In genomic region chr7:123084708-123085107, GRCm38 (mm10) we compare ENCODE assay signal across 9 mouse cellular contexts. TPM values are rescaled to one million over a fixed set of nuclear protein-coding genes. Genes with fewer than 3 reads are reported as not detected.
DNase-seq lines count a peak whose midpoint lies in the region; ATAC-seq and TF ChIP-seq lines count a peak whose summit lies in the region.
"Had no signal": no experiment of that assay in that cellular context is flagged by ENCODE, and none has a peak within 500 bp of the region (broad histone marks: within the 10 kb centered on the region; RNA-seq: fewer than 3 reads in every experiment).

No protein-coding gene starts in this region.

- peak overlapping the region; percentile 37 for H3K4me2 ChIP-seq in midbrain, postnatal 0 days (ENCODE audit: low read depth, low read length, poor library complexity, severe bottlenecking)
- H3K4me2 ChIP-seq: liver, embryonic 13.5 days had no signal

- WGBS in hindbrain, embryonic 10.5 days, result 24% methylated on average over 13 of the region's 13 CpGs
- 13% methylated on average over 13 of the region's 13 CpGs for WGBS in midbrain, postnatal 0 days

- peak overlapping the region; percentile 46; the same call in 1 of the 2 replicates for H3K9ac ChIP-seq in midbrain, postnatal 0 days (replicated peaks; ENCODE audit: low read length, poor library complexity, severe bottlenecking)
- H3K9ac ChIP-seq: liver, embryonic 13.5 days had no signal

- no peaks in the 10 kb centered on the region for H3K9me3 ChIP-seq in hindbrain, embryonic 10.5 days
- H3K9me3 ChIP-seq in midbrain, postnatal 0 days (ENCODE audit: low read length), result no peaks in the 10 kb centered on the region
- H3K9me3 ChIP-seq: liver, embryonic 13.5 days had no signal

- DNase-seq in left cerebral cortex, adult 18-20 months (ENCODE audit: low spot score in 2 of 2), result peak; percentile 30 to 36
- DNase-seq in left cerebral cortex, adult 11 months (ENCODE audit: low spot score), result no peak
- peak; percentile 55 for DNase-seq in embryo, embryonic 10.5 days (ENCODE audit: low spot score)
- DNase-seq in hindbrain, embryonic 10.5 days (ENCODE audit: low spot score), result peak; percentile 13
- DNase-seq in left cerebral cortex, adult 2 months (ENCODE audit: extremely low spot score in 1 of 2, low spot score in 2 of 2), result peak; percentile 20 to 30
- DNase-seq in midbrain, postnatal 0 days (ENCODE audit: low spot score), result peak; percentile 74
- DNase-seq in urinary bladder, postnatal 25 days (ENCODE audit: low spot score), result no peak
- DNase-seq: liver, embryonic 13.5 days had no signal

- no peak for TF ChIP-seq CTCF in left cerebral cortex, adult 2 months (IDR thresholded peaks at IDR 0.05)
- no peak for TF ChIP-seq CTCF in midbrain, postnatal 0 days (IDR thresholded peaks at IDR 0.05)

- no peaks in the 10 kb centered on the region for H3K36me3 ChIP-seq in hindbrain, embryonic 10.5 days
- no peaks in the 10 kb centered on the region for H3K36me3 ChIP-seq in midbrain, postnatal 0 days (ENCODE audit: insufficient read depth, low read length)
- H3K36me3 ChIP-seq: liver, embryonic 13.5 days had no signal

- H3K27me3 ChIP-seq in hindbrain, embryonic 10.5 days (ENCODE audit: insufficient read depth, poor library complexity, severe bottlenecking), result no peaks in the 10 kb centered on the region
- no peaks in the 10 kb centered on the region for H3K27me3 ChIP-seq in midbrain, postnatal 0 days (ENCODE audit: insufficient read depth, low read length)
- H3K27me3 ChIP-seq: liver, embryonic 13.5 days had no signal

- H3K4me1 ChIP-seq in hindbrain, embryonic 10.5 days (replicated peaks), result peaks cover 27% of the 10 kb centered on the region
- peaks cover 20% of the 10 kb centered on the region for H3K4me1 ChIP-seq in midbrain, postnatal 0 days (ENCODE audit: insufficient read depth, low read length)

- intact Hi-C loops in left cerebral cortex, adult 2 months (cut with DNase I), result loop anchor here (1.0 to 5.0 kb wide), 2 partner anchors 40 to 52 kb away; no protein-coding TSS in a partner anchor

- peak; percentile 55 for ATAC-seq in midbrain, postnatal 0 days (ENCODE audit: low FRiP score)
- ATAC-seq in erythroid progenitor cell, adult 5-6 weeks (replicated peaks; ENCODE audit: low FRiP score, poor library complexity, severe bottlenecking), result no peak

- peak overlapping the region; percentile 46 for H3K27ac ChIP-seq in hindbrain, embryonic 10.5 days
- peak overlapping the region; percentile 85 for H3K27ac ChIP-seq in left cerebral cortex, adult 2 months
- peak overlapping the region; percentile 90 for H3K27ac ChIP-seq in midbrain, postnatal 0 days (ENCODE audit: low read depth, low read length)
- H3K27ac ChIP-seq: liver, embryonic 13.5 days had no signal

- peak overlapping the region; percentile 38 for H3K4me3 ChIP-seq in hindbrain, embryonic 10.5 days
- H3K4me3 ChIP-seq in left cerebral cortex, adult 2 months, result peak overlapping the region; percentile 27
- 0 out of 2 replicates have a peak overlapping the region, but pooled peaks have one; percentile 2 for H3K4me3 ChIP-seq in midbrain, postnatal 0 days (ENCODE audit: low read depth, low read length)
- H3K4me3 ChIP-seq: liver, embryonic 13.5 days had no signal

RNA-seq across cellular contexts. Expression of gene Tnrc6a, which starts 39.0 kb away (rescaled TPM):
- total RNA-seq in left cerebral cortex, adult 18-20 months (2021), result 10 to 100 TPM; 51.5 to 52.9 TPM
- polyA plus RNA-seq in hindbrain, embryonic 10.5 days (2016; fragmentation: Nextera tagmentation; extraction: Ambion mirVana), result 51.5 and 58.1 TPM in 2 replicates
- 10 to 100 TPM; 59.6 to 62.4 TPM for total RNA-seq in left cerebral cortex, adult 2 months (2021)
- 53.2 and 70.6 TPM in 2 replicates for total RNA-seq in midbrain, postnatal 0 days (2014; rRNA removed)
- polyA plus RNA-seq in midbrain, postnatal 0 days (2015; fragmentation: Nextera tagmentation; extraction: Ambion mirVana), result 53.4 and 73.9 TPM in 2 replicates
- 35.2 and 38.6 TPM in 2 replicates for total RNA-seq in erythroid progenitor cell, adult 5-6 weeks (2015; ENCODE audit: low replicate concordance)
- 41.8 and 57.6 TPM in 2 replicates for total RNA-seq in erythroid progenitor cell, adult 5-6 weeks (2017; ENCODE audit: low replicate concordance)

Comparison
In these comparisons a context has a peak if more than half of its experiments do, and no peak if none do; other contexts are left out.
1. DNase-seq: peak in left cerebral cortex, adult 18-20 months (2 of 2), embryo, embryonic 10.5 days (single experiment), hindbrain, embryonic 10.5 days (single experiment), left cerebral cortex, adult 2 months (2 of 2) and midbrain, postnatal 0 days (single experiment); none in left cerebral cortex, adult 11 months (single experiment) and urinary bladder, postnatal 25 days (single experiment).
2. Peak in every context shown above with its lines, with median percentiles within 50 percentile points of each other: H3K27ac ChIP-seq and H3K4me3 ChIP-seq.